Mouse (Mus musculus) MEL-GATA-1-ER (cell line): ENCODE results near the gene Pirb.

ENCODE experiments used
- DNase-seq: peaks from one replicate; pipeline ENCODE4 v3.0.0-alpha.2; 2012; ENCODE audit warnings: low read depth; ENCODE audit errors: extremely low read depth

Pirb gene

DNA sequence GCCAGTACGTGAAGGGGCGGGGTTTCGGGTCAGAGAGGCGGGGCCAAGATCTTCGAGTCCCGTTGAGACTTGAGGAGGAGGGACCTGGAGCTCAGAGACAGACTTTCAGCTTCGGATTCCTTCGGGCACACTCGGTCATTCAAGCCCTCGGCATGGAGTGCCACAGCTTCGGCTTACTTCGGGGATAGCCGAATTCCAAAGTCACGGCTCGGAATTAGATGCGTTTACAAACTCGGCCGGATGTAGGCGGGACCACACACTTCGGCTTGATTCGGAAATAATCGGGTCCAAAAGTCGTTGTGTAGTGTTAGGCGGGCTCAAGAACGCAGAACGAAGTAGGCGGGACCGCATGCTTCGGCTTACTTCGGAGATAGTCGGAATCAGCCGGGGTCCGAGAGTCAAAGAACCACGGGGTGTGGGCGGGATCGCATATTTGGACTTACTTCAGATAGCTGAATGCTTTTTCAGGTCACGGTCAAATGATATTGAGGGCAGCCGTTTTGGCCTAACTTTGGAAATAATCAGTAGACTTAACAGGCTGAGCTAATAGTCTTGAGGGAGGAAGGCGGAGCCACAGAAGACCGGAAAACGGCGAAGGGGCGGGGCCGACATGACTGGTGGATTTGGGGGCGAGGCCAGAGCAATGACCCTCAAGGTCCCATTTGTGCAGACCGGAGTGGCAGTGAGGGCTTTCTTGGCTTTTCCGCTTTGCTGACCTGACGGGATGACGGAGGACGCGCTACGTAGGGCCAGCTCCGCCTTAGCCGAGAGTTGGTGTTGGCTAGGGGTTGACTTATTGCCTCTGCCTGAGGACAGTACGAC, 27.0 kb downstream of the Pirb start, which contains the start of gene Mboat7:
TSS of gene Mboat7 (minus strand) at position 537 of the 822 bp plus-strand sequence.
- DNase-seq = peak; percentile 94

DNA sequence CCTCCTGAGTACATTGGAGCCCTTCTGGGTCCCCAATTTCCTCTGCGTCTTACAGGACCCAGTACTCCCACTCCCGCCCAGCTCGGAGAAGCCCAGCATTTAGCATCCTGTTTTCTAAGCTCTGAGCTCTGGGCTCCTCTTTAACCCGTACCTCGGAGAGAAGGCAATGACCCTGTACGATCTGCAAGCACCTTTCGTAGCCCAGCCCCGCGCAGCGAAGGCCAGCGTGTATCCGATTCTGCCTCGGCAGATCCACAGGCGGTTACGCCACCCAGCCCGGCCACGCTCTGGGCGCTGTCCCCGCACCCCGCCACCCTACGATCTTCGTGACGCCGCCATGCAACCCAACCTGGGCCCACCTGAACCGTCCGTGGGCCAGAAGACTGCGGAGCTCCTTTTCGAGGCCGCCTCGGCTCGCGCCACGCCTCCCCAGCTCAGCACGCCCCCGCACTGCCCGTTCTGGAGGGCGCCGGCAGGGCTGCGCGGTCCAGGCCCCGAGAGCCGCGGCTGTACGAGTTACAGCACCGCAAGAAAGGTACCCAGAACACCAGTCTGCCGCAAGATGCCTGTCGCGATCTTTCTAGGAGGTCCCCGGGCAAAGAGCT, 27.7 kb downstream of the Pirb start, which contains the start of gene Tsen34:
TSS of gene Tsen34 (plus strand) at position 482 of the 605 bp plus-strand sequence.
- DNase-seq = no peak

GRCm38 (mm10) chr7:3691919-3692318, 28.3 kb downstream of the Pirb start:
- peak; percentile 65 for DNase-seq

- no peak for DNase-seq
These were observed 34.6 kb downstream of the Pirb start for GRCm38 (mm10) chr7:3685400-3686187.

DNA sequence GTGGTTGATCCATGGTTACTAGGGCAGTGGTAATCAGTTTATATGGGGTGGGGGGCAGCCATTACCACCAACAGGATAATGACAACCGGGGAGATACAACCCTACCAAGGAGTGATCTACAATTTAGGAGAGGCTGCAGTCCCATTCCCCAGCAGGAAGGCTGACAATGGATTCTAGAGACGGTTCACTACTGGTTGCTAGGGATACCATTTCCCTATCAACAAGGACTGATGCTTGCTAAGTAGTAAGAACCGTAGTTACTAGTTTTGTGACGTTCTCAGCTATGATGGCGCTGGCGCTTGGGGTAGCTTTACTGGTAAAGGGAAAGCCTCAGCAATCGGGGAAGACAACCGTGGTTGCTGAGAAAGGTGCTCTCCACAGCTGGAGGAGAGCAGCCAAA, 35.5 kb downstream of the Pirb start:
- no peak for DNase-seq

DNA sequence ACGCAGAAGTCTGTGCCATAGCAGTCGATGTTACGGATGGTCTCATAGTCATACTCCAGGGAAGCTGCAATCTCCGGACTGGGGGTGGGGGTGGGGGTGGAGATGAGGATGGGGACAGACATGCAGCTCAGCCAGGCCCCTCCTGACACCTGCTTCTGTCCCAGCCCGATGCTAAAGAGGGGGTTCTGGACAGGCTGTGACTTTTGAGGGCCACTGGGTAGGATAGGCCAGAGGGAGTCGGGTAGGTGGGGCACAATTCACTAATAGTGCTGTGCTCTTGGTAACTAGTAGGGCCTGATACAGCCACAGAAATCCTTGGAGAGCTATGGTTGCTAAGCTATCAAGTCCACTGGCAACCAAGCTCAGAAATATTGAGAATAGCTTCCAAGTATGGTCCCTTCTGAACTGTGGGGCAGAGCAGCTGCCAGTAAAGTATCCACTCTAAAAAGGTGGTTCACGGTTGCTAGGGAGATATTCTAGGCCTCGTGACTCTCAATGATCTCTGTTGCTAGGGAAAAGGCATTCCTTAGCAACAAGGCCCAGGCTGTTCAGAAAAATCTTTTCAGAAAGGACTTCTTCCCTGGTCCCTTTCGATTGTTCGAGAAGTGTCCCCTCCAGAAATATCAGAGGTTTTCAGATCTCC, 36.2 kb downstream of the Pirb start:
- no peak for DNase-seq

- DNase-seq = no peak
These were observed 42.8 kb downstream of the Pirb start, which contains the start of gene Tmc4 for GRCm38 (mm10) chr7:3677342-3677741. Tmc4 (minus strand) TSS chr7:3677553.

DNA sequence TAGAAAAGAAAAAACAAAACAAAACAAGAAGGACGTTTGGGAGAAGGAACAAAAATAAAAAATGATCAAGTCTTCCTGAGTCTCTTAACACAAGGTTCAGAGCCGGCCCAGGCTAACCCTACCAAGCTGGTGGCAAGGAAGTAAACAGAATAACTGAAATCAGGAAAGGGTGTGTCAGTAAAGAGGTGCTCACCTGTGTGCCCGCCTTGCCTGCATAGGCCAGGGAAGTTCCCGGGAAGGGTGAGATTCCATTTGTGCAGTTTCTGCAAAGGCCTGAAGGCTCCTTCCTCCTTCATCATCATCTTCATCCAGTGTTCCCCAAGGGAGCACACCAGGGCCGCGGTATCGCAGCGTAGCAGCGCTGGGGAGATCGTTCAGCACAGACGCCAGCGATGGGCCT, 43.8 kb downstream of the Pirb start:
- DNase-seq = no peak

GRCm38 (mm10) chr7:3675228-3675548, 45.0 kb downstream of the Pirb start:
- DNase-seq = no peak

DNA sequence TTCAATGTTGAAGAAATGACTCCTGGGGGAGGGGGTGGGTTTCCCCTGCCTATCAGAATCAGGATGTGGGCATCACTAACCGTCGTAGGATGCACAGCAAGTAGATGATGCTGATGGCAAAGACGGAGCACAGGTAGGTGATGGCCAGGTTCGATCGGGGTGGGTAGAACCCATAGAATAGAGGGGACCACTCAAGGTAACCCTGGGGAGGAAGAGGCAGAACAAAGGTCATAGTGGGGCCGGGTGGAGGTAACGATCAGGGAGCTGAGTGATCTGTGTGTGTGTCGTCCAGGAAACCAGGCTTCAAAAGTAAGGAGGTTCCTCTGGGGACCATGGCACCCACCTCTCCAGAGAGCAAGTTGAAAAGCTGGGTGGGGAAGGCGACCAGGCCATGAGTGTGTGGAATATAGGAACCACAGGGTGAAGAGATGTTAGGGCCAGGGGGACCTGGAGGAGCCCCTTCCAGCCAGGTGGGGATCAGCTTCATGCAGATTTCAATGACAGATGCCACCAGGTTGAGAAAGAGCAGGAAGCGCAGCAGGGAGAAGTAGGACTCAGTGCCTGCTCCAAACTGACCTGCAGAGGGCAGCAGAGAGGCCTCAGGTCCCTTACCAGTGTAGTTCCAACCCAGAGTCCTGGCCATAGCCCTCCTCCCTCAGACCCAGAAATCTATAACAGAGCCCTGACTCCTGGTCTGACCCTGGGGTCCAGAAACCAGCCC, 45.5 kb downstream of the Pirb start:
- DNase-seq = no peak

DNA sequence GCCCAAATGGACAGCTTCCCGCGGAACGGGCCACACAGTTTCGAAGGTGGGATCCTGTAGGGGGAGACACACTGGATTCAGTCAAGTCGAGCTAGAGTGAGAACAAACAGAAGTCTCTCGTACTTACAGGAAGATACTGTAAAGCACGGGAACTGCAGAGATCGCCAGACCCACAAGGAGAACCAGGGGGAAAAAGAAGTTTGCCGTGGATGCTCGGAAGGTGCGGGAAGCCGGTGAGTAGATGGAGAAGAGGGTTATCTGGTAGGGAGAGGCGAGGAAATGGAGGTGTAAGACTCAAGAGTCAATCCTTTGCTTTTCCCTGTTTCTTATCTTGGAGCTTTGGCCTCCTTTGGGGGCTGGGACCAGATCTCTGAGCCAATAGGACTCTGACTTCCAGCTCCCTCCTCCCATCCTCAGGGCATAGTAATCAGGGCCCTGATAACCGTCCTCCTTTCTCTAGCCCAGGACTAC, 53.2 kb downstream of the Pirb start:
- DNase-seq = peak; percentile 54

- DNase-seq = peak; percentile 99
These were observed 54.7 kb downstream of the Pirb start, which contains the start of gene Leng1 for GRCm38 (mm10) chr7:3665215-3666114. Leng1 (minus strand) TSS chr7:3665840.

- DNase-seq = no peak
These were observed 55.5 kb downstream of the Pirb start for GRCm38 (mm10) chr7:3664524-3665214.
